Mouse (Mus musculus) liver, postnatal 0 days (tissue): Measurements from ENCODE around the gene Rxfp4. TPM values are rescaled to one million over a fixed set of nuclear protein-coding genes. Genes with fewer than 3 reads are reported as not detected.

Experiments
- ATAC-seq: fragments of 200-750 bp; cut with Nextera tagmentation; 2 replicates; pipeline ENCODE4 v1.8.0; 2017; ENCODE audit warnings: mild to moderate bottlenecking, moderate library complexity
- DNase-seq: peaks from one replicate; pipeline ENCODE4 v3.0.0-alpha.2; 2016
- H3K27ac ChIP-seq: fragments of 300-500 bp; sonication (generic); 2 replicates; pipeline ENCODE4 v1.5.1; 2014; ENCODE audit warnings: antibody characterized with exemption, moderate library complexity, mild to moderate bottlenecking, low read depth
- H3K27me3 ChIP-seq: fragments of 300-500 bp; sonication (generic); 2 replicates; pipeline ENCODE4 v1.6.1; 2014; ENCODE audit warnings: low read length, control low read depth, mixed read lengths; ENCODE audit not compliant: insufficient read depth
- H3K36me3 ChIP-seq: fragments of 300-500 bp; sonication (generic); replicated peaks from 2 replicates; pipeline ENCODE4 v1.6.1; 2014; ENCODE audit warnings: mild to moderate bottlenecking, control low read depth, low read length, moderate library complexity, mixed read lengths; ENCODE audit not compliant: insufficient read depth
- H3K4me1 ChIP-seq: fragments of 300-500 bp; sonication (generic); 2 replicates; pipeline ENCODE4 v1.6.1; 2014; ENCODE audit warnings: antibody characterized with exemption, mild to moderate bottlenecking, control low read depth; ENCODE audit not compliant: insufficient read depth
- H3K4me2 ChIP-seq: fragments of 300-500 bp; sonication (generic); 2 replicates; pipeline ENCODE4 v1.6.1; 2014; ENCODE audit warnings: low read depth, mild to moderate bottlenecking, low read length, moderate library complexity, mixed read lengths
- H3K4me3 ChIP-seq: fragments of 300-500 bp; sonication (generic); 2 replicates; pipeline ENCODE4 v1.5.1; 2014; ENCODE audit warnings: low read depth, low read length
- H3K9ac ChIP-seq: fragments of 300-500 bp; sonication (generic); replicated peaks from 2 replicates; pipeline ENCODE4 v1.6.1; 2014; ENCODE audit warnings: mild to moderate bottlenecking, moderate library complexity
- H3K9me3 ChIP-seq: fragments of 300-500 bp; sonication (generic); 2 replicates; pipeline ENCODE4 v1.6.1; 2016; ENCODE audit warnings: mild to moderate bottlenecking, control low read depth, low read length, mixed read lengths
- CTCF ChIP-seq: sonication (generic); IDR thresholded peaks from 2 replicates; pipeline ENCODE4 v1.5.1; 2016; ENCODE audit warnings: antibody characterized with exemption, low read depth
- EP300 ChIP-seq: IDR thresholded peaks from 2 replicates; pipeline ENCODE4 v1.6.1; 2016; ENCODE audit warnings: antibody characterized with exemption, low read depth, mild to moderate bottlenecking
- WGBS: fragments of 180-500 bp; shearing (Covaris S2); extraction: QIAGEN DNeasy Blood & Tissue Kit; methylation state at CpG from one replicate; pipeline ENCODE4 v1.1.7; 2014; ENCODE audit not compliant: insufficient replicate concordance; 5-methylcytosine and 5-hydroxymethylcytosine counted together
- polyA plus RNA-seq: library from polyadenylated mRNA; unstranded; fragments of >200 nt; fragmentation: Nextera tagmentation; extraction: Ambion mirVana; gene quantifications from 2 replicates; pipeline ENCODE4 v1.2.1, GENCODE M21; 2015

Gene Rxfp4
- polyA plus RNA-seq, 1 experiment from 2014 or later: not detected

DNA sequence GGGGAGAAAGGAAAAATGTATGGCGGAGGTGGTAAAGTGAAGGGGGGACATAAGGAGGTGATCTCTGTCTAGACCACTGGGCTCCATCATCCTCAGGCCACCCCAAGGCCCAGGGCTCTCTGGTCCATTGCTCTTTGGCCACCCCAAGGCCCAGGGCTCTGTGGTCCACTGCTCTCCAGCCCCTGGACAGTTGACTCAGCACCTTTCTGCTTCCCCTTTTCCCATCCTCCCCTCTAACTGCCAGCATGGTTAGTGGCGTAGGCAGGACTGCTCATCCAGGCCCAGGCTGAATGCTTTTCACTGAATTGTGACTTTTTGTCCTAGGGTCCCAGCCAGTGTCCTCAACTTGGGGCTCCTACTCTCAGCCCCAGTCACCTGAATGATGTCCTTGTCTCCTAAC lies 25.4 kb downstream of the Rxfp4 start:
- H3K9ac ChIP-seq: no peak overlapping the region
- no peak overlapping the region for H3K4me3 ChIP-seq
- H3K9me3 ChIP-seq: no peaks in the 10 kb centered on the region
- DNase-seq: no peak
- H3K27ac ChIP-seq: no peak overlapping the region
- no peak overlapping the region for H3K4me2 ChIP-seq
- ATAC-seq: no peak
- 58% methylated on average over 2 of the region's 2 CpGs for WGBS
- peaks cover 38% of the 10 kb centered on the region for H3K36me3 ChIP-seq
- H3K27me3 ChIP-seq: no peaks in the 10 kb centered on the region
- H3K4me1 ChIP-seq: peaks cover 61% of the 10 kb centered on the region
- no peak for TF ChIP-seq EP300
- TF ChIP-seq CTCF: no peak

- TF ChIP-seq EP300 (no peak), CTCF (no peak)
- 20% methylated on average over 4 of the region's 4 CpGs for WGBS
- no peaks in the 10 kb centered on the region for H3K9me3 ChIP-seq
- no peak overlapping the region for H3K27ac ChIP-seq
- H3K4me3 ChIP-seq: no peak overlapping the region
- no peak overlapping the region for H3K9ac ChIP-seq
- H3K36me3 ChIP-seq: peaks cover 35% of the 10 kb centered on the region
- peaks cover 62% of the 10 kb centered on the region for H3K4me1 ChIP-seq
- no peaks in the 10 kb centered on the region for H3K27me3 ChIP-seq
- ATAC-seq (peak; percentile 30; the same call in 1 of the 2 replicates), DNase-seq (no peak)
- H3K4me2 ChIP-seq: no peak overlapping the region
Observed at GRCm38 (mm10) chr3:88627114-88627513, 25.8 kb downstream of the Rxfp4 start.

DNA sequence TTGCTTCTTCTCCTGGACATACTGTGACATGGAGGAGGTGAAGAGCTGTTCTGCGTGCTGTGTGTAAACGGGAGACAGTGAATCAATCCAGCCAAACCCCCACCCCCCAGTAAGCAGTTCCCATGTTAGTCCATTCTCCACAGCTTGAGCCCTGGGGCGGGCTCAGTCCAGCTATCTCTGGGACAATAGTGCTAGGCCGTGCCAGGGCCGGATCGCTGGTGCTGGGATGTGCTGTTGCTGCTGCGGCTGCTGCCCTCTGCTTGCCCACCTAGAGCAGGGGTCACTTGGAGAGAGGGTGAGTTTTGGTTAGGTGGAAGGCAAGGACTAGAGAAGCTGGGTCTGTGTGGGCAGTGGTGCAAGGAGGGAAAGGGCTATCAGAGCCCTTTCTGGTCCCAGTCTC lies 26.6 kb downstream of the Rxfp4 start:
- Histone ChIP-seq H3K9ac (no peak overlapping the region), H3K9me3 (no peaks in the 10 kb centered on the region), H3K4me1 (peaks cover 68% of the 10 kb centered on the region), H3K36me3 (peaks cover 32% of the 10 kb centered on the region), H3K4me3 (no peak overlapping the region), H3K27me3 (no peaks in the 10 kb centered on the region), H3K27ac (no peak overlapping the region), H3K4me2 (no peak overlapping the region)
- 68% methylated on average over 7 of the region's 7 CpGs for WGBS
- DNase-seq (no peak), ATAC-seq (no peak)
- TF ChIP-seq EP300 (no peak), CTCF (no peak)

DNA sequence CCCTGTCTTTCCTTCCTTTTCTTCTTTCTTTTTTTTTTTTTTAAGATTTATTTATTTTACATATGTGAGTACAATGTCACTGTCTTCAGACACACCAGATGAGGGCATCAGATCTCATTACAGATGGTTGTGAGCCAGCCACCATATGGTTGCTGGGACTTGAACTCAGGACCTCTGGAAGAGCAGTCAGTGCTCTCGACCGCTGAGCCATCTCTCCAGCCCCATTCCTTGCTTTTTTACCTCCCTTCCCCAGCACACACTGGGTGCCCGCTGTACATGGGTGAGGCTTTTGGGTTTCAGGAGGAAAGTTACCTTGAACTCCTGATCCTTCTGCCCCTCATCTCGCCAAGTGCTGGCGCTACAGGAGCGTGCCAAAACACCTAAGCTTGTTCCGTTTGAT lies 27.4 kb downstream of the Rxfp4 start:
- WGBS: 83% methylated on average over 7 of the region's 7 CpGs
- peaks cover 25% of the 10 kb centered on the region for H3K36me3 ChIP-seq
- TF ChIP-seq CTCF (no peak), EP300 (no peak)
- ATAC-seq: no peak
- no peak overlapping the region for H3K27ac ChIP-seq
- DNase-seq: no peak
- no peak overlapping the region for H3K4me3 ChIP-seq
- peaks cover 73% of the 10 kb centered on the region for H3K4me1 ChIP-seq
- no peaks in the 10 kb centered on the region for H3K9me3 ChIP-seq
- H3K4me2 ChIP-seq: no peak overlapping the region
- no peak overlapping the region for H3K9ac ChIP-seq
- no peaks in the 10 kb centered on the region for H3K27me3 ChIP-seq

- H3K9me3 ChIP-seq: no peaks in the 10 kb centered on the region
- DNase-seq: no peak
- H3K4me3 ChIP-seq: no peak overlapping the region
- no peak for TF ChIP-seq CTCF
- no peak for TF ChIP-seq EP300
- WGBS: 20% methylated on average over 2 of the region's 2 CpGs
- H3K27ac ChIP-seq: no peak overlapping the region
- no peaks in the 10 kb centered on the region for H3K27me3 ChIP-seq
- peaks cover 19% of the 10 kb centered on the region for H3K36me3 ChIP-seq
- peaks cover 76% of the 10 kb centered on the region for H3K4me1 ChIP-seq
- 0 out of 2 replicates have a peak overlapping the region, but pooled peaks have one; percentile 7 for H3K9ac ChIP-seq
- no peak for ATAC-seq
- H3K4me2 ChIP-seq: peak overlapping the region; percentile 100
Observed at GRCm38 (mm10) chr3:88624951-88625350, 28.0 kb downstream of the Rxfp4 start.

GRCm38 (mm10) chr3:88624324-88624723 lies 28.6 kb downstream of the Rxfp4 start:
- Histone ChIP-seq H3K27ac (no peak overlapping the region), H3K9ac (peak overlapping the region; percentile 7; the same call in 1 of the 2 replicates), H3K4me2 (peak overlapping the region; percentile 100), H3K9me3 (no peaks in the 10 kb centered on the region), H3K27me3 (no peaks in the 10 kb centered on the region), H3K4me1 (peaks cover 80% of the 10 kb centered on the region), H3K4me3 (no peak overlapping the region), H3K36me3 (peaks cover 13% of the 10 kb centered on the region; the same call in 1 of the 2 replicates)
- ATAC-seq (no peak), DNase-seq (no peak)
- WGBS: 38% methylated on average over 4 of the region's 4 CpGs
- no peak for TF ChIP-seq CTCF
- TF ChIP-seq EP300: no peak
